Mouse (Mus musculus): ENCODE data around the gene Amdhd1. TPM values are rescaled to one million over a fixed set of nuclear protein-coding genes. Genes with fewer than 3 reads are reported as not detected.

Amdhd1 gene
- polyA plus RNA-seq, 1 experiment = 0.44 TPM

DNA sequence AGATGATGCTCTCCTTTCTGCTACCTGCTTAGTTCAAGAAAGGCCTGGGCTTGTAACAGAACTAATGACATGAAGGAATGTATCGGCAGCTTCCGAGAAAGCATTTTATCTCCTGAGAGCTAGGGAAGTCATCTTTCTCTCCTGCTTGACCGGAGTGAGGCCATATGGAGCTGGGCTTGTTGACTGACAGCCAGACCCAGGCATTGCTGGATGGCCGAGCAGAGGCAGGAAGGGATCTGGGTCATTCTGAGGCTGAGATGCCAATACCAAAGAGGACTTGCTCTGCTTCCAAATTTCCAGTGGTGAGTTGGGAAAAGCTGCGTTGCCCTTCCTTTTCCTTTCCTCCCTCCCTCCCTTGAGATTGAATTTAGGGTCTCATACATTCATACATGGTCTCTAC, 20.1 kb downstream of the Amdhd1 start:
- no peak for TF ChIP-seq CTCF (IDR thresholded peaks at IDR 0.05; ENCODE audit: borderline replicate concordance, control insufficient read depth, extremely low read depth, insufficient read depth, low read length, poor library complexity)
- no peak for TF ChIP-seq POLR2A (IDR thresholded peaks at IDR 0.05; ENCODE audit: control insufficient read depth, extremely low read depth, insufficient read depth, low read length, poor library complexity)
- DNase-seq = no peak
- Histone ChIP-seq H3K27ac (ENCODE audit: control insufficient read depth, insufficient read depth, low read length) (no peak overlapping the region), H3K27me3 (ENCODE audit: control insufficient read depth, insufficient read depth, low read length) (no peaks in the 10 kb centered on the region), H3K4me1 (replicated peaks; ENCODE audit: control insufficient read depth, insufficient read depth, low read length) (no peaks in the 10 kb centered on the region), H3K36me3 (ENCODE audit: control insufficient read depth, insufficient read depth, low read length) (no peaks in the 10 kb centered on the region), H3K4me3 (ENCODE audit: control insufficient read depth, insufficient read depth, low read length) (no peak overlapping the region)
- 94% methylated on average over 5 of the region's 5 CpGs for WGBS

DNA sequence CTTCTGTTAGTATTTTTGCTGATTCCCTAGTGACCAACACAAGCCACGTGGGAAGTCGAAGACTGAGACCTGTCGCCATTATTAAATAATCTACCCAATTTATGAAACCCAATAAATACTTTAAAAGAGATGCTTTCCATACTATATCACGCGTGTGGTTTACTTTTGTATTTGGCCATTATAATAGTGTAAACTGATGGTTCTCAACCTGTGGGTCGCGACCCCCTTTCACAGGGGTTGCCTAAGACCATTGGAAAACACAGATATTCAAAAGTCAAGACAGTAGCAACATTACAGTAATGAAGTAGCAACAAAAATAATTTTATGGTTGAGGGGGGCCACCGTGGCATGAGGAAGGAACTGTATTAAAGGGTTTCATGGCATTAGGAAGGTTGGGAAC, 20.7 kb downstream of the Amdhd1 start:
- Histone ChIP-seq H3K4me3 (ENCODE audit: control insufficient read depth, insufficient read depth, low read length) (no peak overlapping the region), H3K4me1 (replicated peaks; ENCODE audit: control insufficient read depth, insufficient read depth, low read length) (no peaks in the 10 kb centered on the region), H3K27me3 (ENCODE audit: control insufficient read depth, insufficient read depth, low read length) (no peaks in the 10 kb centered on the region), H3K27ac (ENCODE audit: control insufficient read depth, insufficient read depth, low read length) (no peak overlapping the region), H3K36me3 (ENCODE audit: control insufficient read depth, insufficient read depth, low read length) (no peaks in the 10 kb centered on the region)
- WGBS = 94% methylated on average over 8 of the region's 8 CpGs
- TF ChIP-seq CTCF (IDR thresholded peaks at IDR 0.05; ENCODE audit: borderline replicate concordance, control insufficient read depth, extremely low read depth, insufficient read depth, low read length, poor library complexity) (no peak), POLR2A (IDR thresholded peaks at IDR 0.05; ENCODE audit: control insufficient read depth, extremely low read depth, insufficient read depth, low read length, poor library complexity) (no peak)
- no peak for DNase-seq

DNA sequence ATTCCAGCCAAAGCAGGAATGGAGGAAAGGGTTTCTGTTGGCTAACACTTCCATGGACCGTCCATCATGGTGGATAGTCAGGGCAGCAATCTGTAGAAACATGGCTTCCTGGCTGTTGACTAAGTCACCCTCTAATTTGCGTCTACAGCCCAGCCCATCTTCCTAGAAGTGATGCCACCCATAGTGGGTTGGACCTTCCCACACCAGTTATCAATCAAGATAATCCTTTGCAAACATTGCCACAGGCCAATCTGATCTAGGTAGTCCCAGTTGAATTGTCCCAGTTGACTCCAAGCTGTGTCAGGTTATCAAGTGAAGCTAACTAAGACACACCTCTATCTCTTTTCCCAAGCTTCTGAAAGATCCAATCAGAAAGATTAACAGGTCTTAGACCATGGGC, 21.2 kb downstream of the Amdhd1 start:
- no peak for DNase-seq
- H3K27ac ChIP-seq (ENCODE audit: control insufficient read depth, insufficient read depth, low read length) = no peak overlapping the region
- H3K27me3 ChIP-seq (ENCODE audit: control insufficient read depth, insufficient read depth, low read length) = no peaks in the 10 kb centered on the region
- H3K4me1 ChIP-seq (replicated peaks; ENCODE audit: control insufficient read depth, insufficient read depth, low read length) = no peaks in the 10 kb centered on the region
- H3K4me3 ChIP-seq (ENCODE audit: control insufficient read depth, insufficient read depth, low read length) = no peak overlapping the region
- H3K36me3 ChIP-seq (ENCODE audit: control insufficient read depth, insufficient read depth, low read length) = no peaks in the 10 kb centered on the region
- TF ChIP-seq CTCF (IDR thresholded peaks at IDR 0.05; ENCODE audit: borderline replicate concordance, control insufficient read depth, extremely low read depth, insufficient read depth, low read length, poor library complexity) = no peak
- no peak for TF ChIP-seq POLR2A (IDR thresholded peaks at IDR 0.05; ENCODE audit: control insufficient read depth, extremely low read depth, insufficient read depth, low read length, poor library complexity)
- WGBS = 97% methylated on average over 2 of the region's 2 CpGs

DNA sequence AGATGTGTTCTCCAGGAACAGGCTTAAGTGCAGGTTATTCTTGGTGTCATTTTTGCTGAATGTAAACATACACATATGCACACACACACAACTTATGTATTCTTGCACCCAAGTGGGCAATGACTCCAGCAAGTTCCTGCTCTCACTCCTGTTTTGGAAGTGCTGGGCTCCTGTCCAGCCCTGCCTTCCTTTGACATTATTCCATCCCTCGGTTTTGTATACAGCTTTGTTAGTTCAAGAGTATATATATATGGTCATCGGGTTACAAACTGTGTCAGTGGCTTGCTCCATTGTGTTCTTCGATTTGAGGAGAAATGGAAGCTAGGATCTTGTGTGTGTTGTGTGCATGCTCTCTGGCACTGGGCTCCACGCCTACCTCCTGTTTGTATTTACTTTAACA, 21.6 kb downstream of the Amdhd1 start:
- TF ChIP-seq POLR2A (IDR thresholded peaks at IDR 0.05; ENCODE audit: control insufficient read depth, extremely low read depth, insufficient read depth, low read length, poor library complexity) (no peak), CTCF (IDR thresholded peaks at IDR 0.05; ENCODE audit: borderline replicate concordance, control insufficient read depth, extremely low read depth, insufficient read depth, low read length, poor library complexity) (no peak)
- DNase-seq = no peak
- H3K4me3 ChIP-seq (ENCODE audit: control insufficient read depth, insufficient read depth, low read length) = no peak overlapping the region
- no peaks in the 10 kb centered on the region for H3K36me3 ChIP-seq (ENCODE audit: control insufficient read depth, insufficient read depth, low read length)
- H3K27me3 ChIP-seq (ENCODE audit: control insufficient read depth, insufficient read depth, low read length) = no peaks in the 10 kb centered on the region
- no peak overlapping the region for H3K27ac ChIP-seq (ENCODE audit: control insufficient read depth, insufficient read depth, low read length)
- WGBS = 95% methylated on average over 4 of the region's 4 CpGs
- no peaks in the 10 kb centered on the region for H3K4me1 ChIP-seq (replicated peaks; ENCODE audit: control insufficient read depth, insufficient read depth, low read length)

DNA sequence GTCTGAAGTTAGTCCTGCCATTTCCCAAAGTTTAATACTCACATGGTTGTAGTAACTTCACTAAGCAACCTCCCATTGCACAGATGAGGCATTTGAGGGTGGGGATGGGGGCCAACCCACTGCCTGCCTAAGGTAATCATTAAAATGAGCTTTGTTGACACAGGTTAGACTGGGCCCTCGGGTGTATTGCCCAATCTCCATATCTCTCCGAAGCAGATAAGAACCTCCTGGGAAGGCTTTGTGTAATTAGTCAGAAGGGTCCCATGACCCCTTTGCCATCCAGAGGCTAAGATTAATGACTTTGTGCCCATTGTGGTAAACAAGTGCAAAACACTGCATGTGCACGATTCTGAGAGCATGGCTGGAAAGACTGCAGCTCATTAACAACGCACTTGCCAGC, 22.1 kb downstream of the Amdhd1 start:
- Histone ChIP-seq H3K27me3 (ENCODE audit: control insufficient read depth, insufficient read depth, low read length) (no peaks in the 10 kb centered on the region), H3K4me3 (ENCODE audit: control insufficient read depth, insufficient read depth, low read length) (no peak overlapping the region), H3K27ac (ENCODE audit: control insufficient read depth, insufficient read depth, low read length) (no peak overlapping the region), H3K4me1 (replicated peaks; ENCODE audit: control insufficient read depth, insufficient read depth, low read length) (no peaks in the 10 kb centered on the region), H3K36me3 (ENCODE audit: control insufficient read depth, insufficient read depth, low read length) (no peaks in the 10 kb centered on the region)
- 81% methylated on average over 4 of the region's 4 CpGs for WGBS
- DNase-seq = no peak
- TF ChIP-seq CTCF (IDR thresholded peaks at IDR 0.05; ENCODE audit: borderline replicate concordance, control insufficient read depth, extremely low read depth, insufficient read depth, low read length, poor library complexity) = no peak
- TF ChIP-seq POLR2A (IDR thresholded peaks at IDR 0.05; ENCODE audit: control insufficient read depth, extremely low read depth, insufficient read depth, low read length, poor library complexity) = no peak

DNA sequence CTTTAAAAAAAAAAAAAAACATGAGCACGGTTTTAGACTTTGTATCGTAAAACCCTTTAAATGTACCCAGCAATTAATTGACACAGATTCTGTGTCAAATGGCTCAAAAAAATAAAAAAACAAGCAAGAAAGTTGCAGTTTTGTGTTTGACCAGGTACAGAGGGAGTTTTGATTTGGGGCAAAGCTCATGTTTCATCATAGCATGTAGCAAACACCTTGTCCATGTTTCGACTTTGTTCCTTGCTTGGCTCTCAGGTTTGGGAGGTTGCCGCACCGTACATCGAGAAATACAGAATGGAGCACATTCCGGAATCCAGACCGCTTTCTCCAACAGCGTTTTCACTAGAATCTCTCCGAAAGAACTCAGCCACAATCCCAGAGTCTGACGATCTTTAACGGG, 23.9 kb downstream of the Amdhd1 start:
- H3K4me3 ChIP-seq (ENCODE audit: control insufficient read depth, insufficient read depth, low read length) = no peak overlapping the region
- no peak for TF ChIP-seq POLR2A (IDR thresholded peaks at IDR 0.05; ENCODE audit: control insufficient read depth, extremely low read depth, insufficient read depth, low read length, poor library complexity)
- no peak for TF ChIP-seq CTCF (IDR thresholded peaks at IDR 0.05; ENCODE audit: borderline replicate concordance, control insufficient read depth, extremely low read depth, insufficient read depth, low read length, poor library complexity)
- H3K4me1 ChIP-seq (replicated peaks; ENCODE audit: control insufficient read depth, insufficient read depth, low read length) = no peaks in the 10 kb centered on the region
- WGBS = 94% methylated on average over 12 of the region's 12 CpGs
- H3K36me3 ChIP-seq (ENCODE audit: control insufficient read depth, insufficient read depth, low read length) = no peaks in the 10 kb centered on the region
- H3K27ac ChIP-seq (ENCODE audit: control insufficient read depth, insufficient read depth, low read length) = no peak overlapping the region
- DNase-seq = no peak
- H3K27me3 ChIP-seq (ENCODE audit: control insufficient read depth, insufficient read depth, low read length) = no peaks in the 10 kb centered on the region

DNA sequence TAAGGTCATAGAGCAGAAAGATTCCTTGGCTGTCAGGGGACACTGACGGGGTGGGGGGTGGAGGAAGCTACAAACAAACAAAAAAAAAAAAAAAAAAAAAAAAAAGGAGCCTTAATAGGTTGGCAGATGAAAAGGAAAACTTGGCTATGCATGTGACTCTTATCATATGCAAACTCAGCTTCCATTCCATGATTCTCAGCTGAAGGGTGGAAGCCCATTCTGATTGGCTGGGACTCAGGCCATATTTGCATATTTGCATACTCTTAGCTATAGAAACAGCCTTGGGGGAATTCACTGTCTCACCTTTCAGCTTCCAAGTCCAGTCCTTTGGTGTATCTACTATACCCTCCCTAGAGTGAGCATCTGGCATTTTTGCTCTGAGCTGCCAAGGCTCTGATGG, 24.4 kb downstream of the Amdhd1 start:
- WGBS = 72% methylated on average over 1 of the region's 1 CpGs
- no peak for TF ChIP-seq CTCF (IDR thresholded peaks at IDR 0.05; ENCODE audit: borderline replicate concordance, control insufficient read depth, extremely low read depth, insufficient read depth, low read length, poor library complexity)
- no peak for TF ChIP-seq POLR2A (IDR thresholded peaks at IDR 0.05; ENCODE audit: control insufficient read depth, extremely low read depth, insufficient read depth, low read length, poor library complexity)
- Histone ChIP-seq H3K4me3 (ENCODE audit: control insufficient read depth, insufficient read depth, low read length) (no peak overlapping the region), H3K4me1 (replicated peaks; ENCODE audit: control insufficient read depth, insufficient read depth, low read length) (no peaks in the 10 kb centered on the region), H3K36me3 (ENCODE audit: control insufficient read depth, insufficient read depth, low read length) (no peaks in the 10 kb centered on the region), H3K27me3 (ENCODE audit: control insufficient read depth, insufficient read depth, low read length) (no peaks in the 10 kb centered on the region), H3K27ac (ENCODE audit: control insufficient read depth, insufficient read depth, low read length) (no peak overlapping the region)
- DNase-seq = peak; percentile 9
